Mouse (Mus musculus): Measurements from ENCODE around the gene Mrap2. TPM values are rescaled to one million over a fixed set of nuclear protein-coding genes. Genes with fewer than 3 reads are reported as not detected.

The Mrap2 gene
- polyA plus RNA-seq, 1 experiment from 2014 or later, result not detected

GRCm38 (mm10) chr9:87202431-87202830, 58.3 kb downstream of the Mrap2 start:
- H3K27ac ChIP-seq, result no peak overlapping the region
- H3K79me2 ChIP-seq (ENCODE audit: inconsistent target), result no peaks in the 10 kb centered on the region
- H3K36me3 ChIP-seq (ENCODE audit: inconsistent target), result peaks cover 37% of the 10 kb centered on the region
- 90% methylated on average over 6 of the region's 6 CpGs for WGBS (ENCODE audit: missing documents)
- no peak overlapping the region for H3K4me3 ChIP-seq (ENCODE audit: inconsistent target)

- 46% methylated on average over 8 of the region's 9 CpGs for WGBS (ENCODE audit: missing documents)
- H3K27ac ChIP-seq, result no peak overlapping the region
- H3K4me3 ChIP-seq (ENCODE audit: inconsistent target), result no peak overlapping the region
- no peaks in the 10 kb centered on the region for H3K79me2 ChIP-seq (ENCODE audit: inconsistent target)
- peaks cover 46% of the 10 kb centered on the region; the same call in 1 of the 2 replicates for H3K36me3 ChIP-seq (ENCODE audit: inconsistent target)
Observed at GRCm38 (mm10) chr9:87210830-87211339, 66.8 kb downstream of the Mrap2 start.

GRCm38 (mm10) chr9:87213204-87213603, 69.1 kb downstream of the Mrap2 start:
- H3K79me2 ChIP-seq (ENCODE audit: inconsistent target), result no peaks in the 10 kb centered on the region
- 95% methylated on average over 4 of the region's 4 CpGs for WGBS (ENCODE audit: missing documents)
- H3K27ac ChIP-seq, result no peak overlapping the region
- no peak overlapping the region for H3K4me3 ChIP-seq (ENCODE audit: inconsistent target)
- H3K36me3 ChIP-seq (ENCODE audit: inconsistent target), result peaks cover 44% of the 10 kb centered on the region; the same call in 1 of the 2 replicates

Other genes starting within 250 kb of the Mrap2 start
- gene Ripply2, start 128.8 kb upstream of the Mrap2 start, polyA plus RNA-seq (2018), result not detected in 3 replicates
- 79.1 to 99.8 TPM (median 82.8 TPM) in 3 replicates for gene Cyb5r4, start 122.3 kb upstream of the Mrap2 start, polyA plus RNA-seq (2018)
- gene Cep162, start 111.2 kb downstream of the Mrap2 start, polyA plus RNA-seq (2018), result 3.9 to 9.1 TPM (median 7.1 TPM) in 3 replicates